Mouse (Mus musculus) Patski (cell line): ENCODE data around the gene Btbd35f23. TPM values are rescaled to one million over a fixed set of nuclear protein-coding genes. Genes with fewer than 3 reads are reported as not detected.
"Not testable (repeated sequence)": the region's sequence is repeated elsewhere in the genome, so short reads cannot be mapped to it uniquely, and the experiment has no call there.

Experiments
- ATAC-seq: fragments of 100-300 bp; one replicate; pipeline ENCODE4 v1.8.0; 2021
- CTCF ChIA-PET: fragments of 350-600 bp; sonication (Branson Sonifier 250); formaldehyde crosslinking; loops from one replicate; lab custom pipeline; 2022; ENCODE audit warnings: inconsistent platforms; lab: Charles Lee
- POLR2A ChIA-PET: fragments of 350-600 bp; sonication (Branson Sonifier 250); formaldehyde crosslinking; loops from one replicate; lab custom pipeline; 2022; ENCODE audit warnings: antibody characterized with exemption, inconsistent platforms; lab: Charles Lee
- DNase-seq: peaks from one replicate; pipeline ENCODE4 v3.0.0-alpha.2; 2011; ENCODE audit warnings: low read depth, low spot score
- H3K27me3 ChIP-seq: fragments of 371-371 bp; one replicate; pipeline ENCODE4 v1.5.1; 2021
- in situ Hi-C: fragments of 300-500 bp; cut with MboI; formaldehyde crosslinking; loops from 3 replicates; pipeline ENCODE4 v1.11.1; 2018; ENCODE audit warnings: low pct_unique_long_range_greater_than_20kb, mixed read lengths
- polyA plus RNA-seq: library from polyadenylated mRNA; unstranded; gene quantifications from one replicate; pipeline ENCODE4 v1.2.3, GENCODE M21; 2021

Btbd35f23 gene
- polyA plus RNA-seq, result not detected

GRCm38 (mm10) chrX:3076575-3076974 lies at the start of gene Btbd35f23:
Gene Btbd35f23 (plus strand): TSS chrX:3076875.
- POLR2A ChIA-PET, ATAC-seq: not testable (repeated sequence)

More at GRCm38 (mm10) chrX:3076575-3076974, at the start of gene Btbd35f23:
- CTCF ChIA-PET, DNase-seq, H3K27me3 ChIP-seq, in situ Hi-C loops: not testable (repeated sequence)

Other genes with a start within 250 kb of the Btbd35f23 start
- not detected for gene Btbd35f24, start 119.0 kb downstream of the Btbd35f23 start, polyA plus RNA-seq